Mouse (Mus musculus) limb, embryonic 13.5 days (tissue): ENCODE results near the gene Map3k1. TPM values are rescaled to one million over a fixed set of nuclear protein-coding genes. Genes with fewer than 3 reads are reported as not detected.
A peak's percentile ranks its signal among the peaks of the same experiment; 100 is the strongest.

Experiments used
- ATAC-seq: fragments of 200-750 bp; cut with Nextera tagmentation; 2 replicates; pipeline ENCODE4 v1.8.0; 2017; ENCODE audit warnings: low read depth, moderate number of reproducible peaks, moderate TSS enrichment; ENCODE audit not compliant: low FRiP score
- H3K27ac ChIP-seq: fragments of 300-500 bp; sonication (generic); 2 replicates; pipeline ENCODE4 v1.5.1; 2015; ENCODE audit warnings: inconsistent platforms, mild to moderate bottlenecking, moderate library complexity
- H3K27me3 ChIP-seq: fragments of 300-500 bp; sonication (generic); 2 replicates; pipeline ENCODE4 v1.6.1; 2015; ENCODE audit warnings: mild to moderate bottlenecking, inconsistent platforms
- H3K36me3 ChIP-seq: fragments of 300-500 bp; sonication (generic); 2 replicates; pipeline ENCODE4 v1.6.1; 2015; ENCODE audit warnings: inconsistent platforms, mild to moderate bottlenecking, moderate library complexity
- H3K4me1 ChIP-seq: fragments of 300-500 bp; sonication (generic); 2 replicates; pipeline ENCODE4 v1.6.1; 2015; ENCODE audit warnings: inconsistent platforms
- H3K4me2 ChIP-seq: fragments of 300-500 bp; sonication (generic); replicated peaks from 2 replicates; pipeline ENCODE4 v1.6.1; 2015; ENCODE audit warnings: inconsistent platforms, mild to moderate bottlenecking, moderate library complexity
- H3K4me3 ChIP-seq: fragments of 300-500 bp; sonication (generic); 2 replicates; pipeline ENCODE4 v1.5.1; 2015; ENCODE audit warnings: moderate library complexity, mild to moderate bottlenecking, inconsistent platforms
- H3K9ac ChIP-seq: fragments of 300-500 bp; sonication (generic); 2 replicates; pipeline ENCODE4 v1.6.1; 2015; ENCODE audit warnings: mild to moderate bottlenecking, inconsistent platforms
- H3K9me3 ChIP-seq: fragments of 300-500 bp; sonication (generic); 2 replicates; pipeline ENCODE4 v1.6.1; 2016; ENCODE audit warnings: inconsistent platforms
- WGBS: fragments of 180-500 bp; shearing (Covaris S2); methylation state at CpG from one replicate; pipeline ENCODE4 v1.1.7; 2015; 5-methylcytosine and 5-hydroxymethylcytosine counted together
- polyA plus RNA-seq: library from polyadenylated mRNA; unstranded; fragments of >200 nt; fragmentation: Nextera tagmentation; extraction: Ambion mirVana; gene quantifications from 2 replicates; pipeline ENCODE4 v1.2.1, GENCODE M21; 2015

The Map3k1 gene
- polyA plus RNA-seq, result 14.2 and 14.6 TPM in 2 replicates

GRCm38 (mm10) chr13:111808637-111809465, at the start of gene Map3k1:
TSS of gene Map3k1 (minus strand) at chr13:111808993.
- Histone ChIP-seq H3K27me3 (peaks cover 11% of the 10 kb centered on the region), H3K27ac (peak within 1 kb of the TSS; percentile 95), H3K36me3 (no peaks in the 10 kb centered on the region), H3K4me2 (peak within 1 kb of the TSS; percentile 97), H3K4me1 (peaks cover 25% of the 10 kb centered on the region), H3K9ac (peak within 1 kb of the TSS; percentile 87), H3K9me3 (no peaks in the 10 kb centered on the region), H3K4me3 (peak within 1 kb of the TSS; percentile 94)
- WGBS, result under 1% methylated on average over 110 of the region's 136 CpGs
- peak; percentile 84 for ATAC-seq

- H3K4me2 ChIP-seq, result no peak overlapping the region
- H3K9me3 ChIP-seq, result no peaks in the 10 kb centered on the region; the same call in 1 of the 2 replicates
- no peaks in the 10 kb centered on the region for H3K27me3 ChIP-seq
- no peak overlapping the region for H3K4me3 ChIP-seq
- 0 out of 2 replicates have a peak, but pooled peaks cover 5% of the 10 kb centered on the region for H3K4me1 ChIP-seq
- ATAC-seq, result no peak
- H3K36me3 ChIP-seq, result no peaks in the 10 kb centered on the region
- H3K27ac ChIP-seq, result no peak overlapping the region
- WGBS, result 73% methylated on average over 7 of the region's 7 CpGs
- no peak overlapping the region for H3K9ac ChIP-seq
These were observed 48.1 kb upstream of the Map3k1 start for GRCm38 (mm10) chr13:111856786-111857455.

- H3K4me2 ChIP-seq, result no peak overlapping the region
- H3K27ac ChIP-seq, result no peak overlapping the region
- 0 out of 2 replicates have a peak, but pooled peaks cover 5% of the 10 kb centered on the region for H3K4me1 ChIP-seq
- H3K36me3 ChIP-seq, result no peaks in the 10 kb centered on the region
- ATAC-seq, result no peak
- 91% methylated on average over 7 of the region's 7 CpGs for WGBS
- no peak overlapping the region for H3K4me3 ChIP-seq
- H3K27me3 ChIP-seq, result no peaks in the 10 kb centered on the region
- H3K9ac ChIP-seq, result no peak overlapping the region
- H3K9me3 ChIP-seq, result no peaks in the 10 kb centered on the region; the same call in 1 of the 2 replicates
These were observed 47.4 kb upstream of the Map3k1 start for GRCm38 (mm10) chr13:111856232-111856631.

GRCm38 (mm10) chr13:111852451-111853224, 43.8 kb upstream of the Map3k1 start:
- Histone ChIP-seq H3K4me2 (no peak overlapping the region), H3K27me3 (no peaks in the 10 kb centered on the region), H3K9ac (no peak overlapping the region), H3K4me3 (no peak overlapping the region), H3K4me1 (0 out of 2 replicates have a peak, but pooled peaks cover 5% of the 10 kb centered on the region), H3K27ac (no peak overlapping the region), H3K9me3 (no peaks in the 10 kb centered on the region), H3K36me3 (no peaks in the 10 kb centered on the region)
- no peak for ATAC-seq
- 86% methylated on average over 9 of the region's 9 CpGs for WGBS

GRCm38 (mm10) chr13:111850046-111850837, 41.4 kb upstream of the Map3k1 start:
- Histone ChIP-seq H3K27ac (no peak overlapping the region), H3K4me3 (no peak overlapping the region), H3K4me2 (no peak overlapping the region), H3K36me3 (no peaks in the 10 kb centered on the region), H3K4me1 (peaks cover 10% of the 10 kb centered on the region), H3K9ac (no peak overlapping the region), H3K9me3 (no peaks in the 10 kb centered on the region), H3K27me3 (no peaks in the 10 kb centered on the region)
- WGBS, result 90% methylated on average over 12 of the region's 12 CpGs
- no peak for ATAC-seq

- no peaks in the 10 kb centered on the region for H3K9me3 ChIP-seq
- H3K27me3 ChIP-seq, result no peaks in the 10 kb centered on the region
- no peak overlapping the region for H3K4me3 ChIP-seq
- WGBS, result 22% methylated on average over 9 of the region's 9 CpGs
- no peaks in the 10 kb centered on the region for H3K36me3 ChIP-seq
- H3K4me1 ChIP-seq, result peaks cover 12% of the 10 kb centered on the region
- ATAC-seq, result no peak
- no peak overlapping the region for H3K9ac ChIP-seq
- no peak overlapping the region for H3K27ac ChIP-seq
- no peak overlapping the region for H3K4me2 ChIP-seq
These were observed 36.7 kb upstream of the Map3k1 start for GRCm38 (mm10) chr13:111845471-111845870.

- Histone ChIP-seq H3K9me3 (no peaks in the 10 kb centered on the region), H3K36me3 (no peaks in the 10 kb centered on the region), H3K4me3 (no peak overlapping the region), H3K4me1 (peaks cover 12% of the 10 kb centered on the region), H3K27me3 (no peaks in the 10 kb centered on the region), H3K4me2 (no peak overlapping the region), H3K27ac (no peak overlapping the region), H3K9ac (no peak overlapping the region)
- ATAC-seq, result no peak
- WGBS, result 82% methylated on average over 3 of the region's 3 CpGs
These were observed 35.5 kb upstream of the Map3k1 start for GRCm38 (mm10) chr13:111844313-111844712.

- Histone ChIP-seq H3K4me3 (no peak overlapping the region), H3K4me2 (no peak overlapping the region), H3K27me3 (no peaks in the 10 kb centered on the region), H3K27ac (no peak overlapping the region), H3K9me3 (no peaks in the 10 kb centered on the region), H3K9ac (no peak overlapping the region), H3K4me1 (no peaks in the 10 kb centered on the region), H3K36me3 (no peaks in the 10 kb centered on the region)
- WGBS, result 58% methylated on average over 8 of the region's 8 CpGs
- no peak for ATAC-seq
These were observed 27.0 kb upstream of the Map3k1 start for GRCm38 (mm10) chr13:111835787-111836186.

- no peaks in the 10 kb centered on the region for H3K36me3 ChIP-seq
- H3K9ac ChIP-seq, result no peak overlapping the region
- no peak overlapping the region for H3K4me3 ChIP-seq
- H3K4me2 ChIP-seq, result no peak overlapping the region
- peaks cover under 1% of the 10 kb centered on the region; the same call in 1 of the 2 replicates for H3K4me1 ChIP-seq
- H3K27me3 ChIP-seq, result no peaks in the 10 kb centered on the region
- H3K9me3 ChIP-seq, result no peaks in the 10 kb centered on the region
- H3K27ac ChIP-seq, result no peak overlapping the region
- no peak for ATAC-seq
- WGBS, result 47% methylated on average over 11 of the region's 11 CpGs
These were observed 25.8 kb upstream of the Map3k1 start for GRCm38 (mm10) chr13:111834613-111835012.

GRCm38 (mm10) chr13:111829473-111829872, 20.7 kb upstream of the Map3k1 start:
- Histone ChIP-seq H3K4me1 (peaks cover 4% of the 10 kb centered on the region; the same call in 1 of the 2 replicates), H3K4me3 (no peak overlapping the region), H3K4me2 (no peak overlapping the region), H3K27ac (no peak overlapping the region), H3K36me3 (no peaks in the 10 kb centered on the region), H3K9ac (no peak overlapping the region), H3K27me3 (no peaks in the 10 kb centered on the region), H3K9me3 (no peaks in the 10 kb centered on the region)
- WGBS, result 25% methylated on average over 2 of the region's 2 CpGs
- ATAC-seq, result no peak

GRCm38 (mm10) chr13:111827481-111827880, 18.7 kb upstream of the Map3k1 start:
- H3K27me3 ChIP-seq, result no peaks in the 10 kb centered on the region
- H3K36me3 ChIP-seq, result no peaks in the 10 kb centered on the region
- WGBS, result 62% methylated on average over 4 of the region's 4 CpGs
- H3K4me3 ChIP-seq, result no peak overlapping the region
- no peak for ATAC-seq
- H3K9ac ChIP-seq, result no peak overlapping the region
- no peak overlapping the region for H3K4me2 ChIP-seq
- H3K9me3 ChIP-seq, result no peaks in the 10 kb centered on the region
- no peak overlapping the region for H3K27ac ChIP-seq
- H3K4me1 ChIP-seq, result peaks cover 4% of the 10 kb centered on the region; the same call in 1 of the 2 replicates
